Mouse (Mus musculus): ENCODE measurements around the gene Cers4. TPM values are rescaled to one million over a fixed set of nuclear protein-coding genes. Genes with fewer than 3 reads are reported as not detected.
A peak's percentile ranks its signal among the peaks of the same experiment; 100 is the strongest.

Cers4 gene
- 11.0 and 28.3 TPM in 2 replicates for total RNA-seq (2021)
- long read RNA-seq, full-length matches to known transcripts: 11 of 17 reads
- long read RNA-seq, partial matches to known transcripts: 3 of 17 reads
- long read RNA-seq, other reads (novel, unspliced or antisense): 3 of 17 reads

DNA sequence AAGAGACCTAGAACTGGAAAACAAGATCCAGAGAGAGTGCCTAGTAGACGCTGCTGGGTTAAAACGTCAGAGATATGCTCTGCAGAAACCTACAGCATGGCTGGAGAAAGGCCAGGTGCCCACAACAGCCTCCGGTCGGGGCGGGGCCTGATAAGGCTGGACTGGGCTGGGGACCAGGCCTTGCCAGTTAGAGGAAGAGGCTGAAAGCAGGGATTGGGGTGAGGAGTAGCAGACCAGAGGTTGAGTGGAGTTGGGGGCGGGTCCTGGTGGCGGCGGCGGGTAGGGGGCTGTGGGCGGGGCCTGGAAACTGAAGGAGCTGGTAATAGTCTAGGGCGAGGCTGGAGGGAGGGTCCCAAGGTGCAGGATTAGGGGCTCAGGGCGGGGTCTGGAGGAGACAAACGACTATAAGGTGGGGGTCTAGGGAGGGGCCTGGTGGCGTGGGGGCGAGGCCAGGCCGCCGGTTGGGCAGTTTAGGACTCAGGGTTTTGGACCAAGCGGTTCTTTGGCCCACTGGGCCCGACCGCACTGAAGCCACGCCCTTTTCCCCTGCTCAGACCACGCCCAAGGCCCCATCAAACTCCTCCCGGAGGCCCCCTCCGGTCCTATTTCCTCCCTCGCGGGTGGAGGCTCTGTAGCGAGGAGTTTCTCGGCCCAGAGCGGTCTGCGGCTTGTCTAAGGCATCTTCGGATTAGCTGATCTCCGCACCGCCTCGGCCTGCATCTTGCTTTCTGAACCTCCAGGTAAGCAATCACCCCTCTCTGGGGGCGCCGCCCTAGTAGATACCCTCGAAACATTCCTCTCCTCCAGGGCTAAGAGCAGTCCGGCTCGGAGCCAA, at the start of gene Cers4:
TSS of gene Cers4 (plus strand) at position 176 of the 835 bp plus-strand sequence.
- peak; percentile 82 for DNase-seq

DNA sequence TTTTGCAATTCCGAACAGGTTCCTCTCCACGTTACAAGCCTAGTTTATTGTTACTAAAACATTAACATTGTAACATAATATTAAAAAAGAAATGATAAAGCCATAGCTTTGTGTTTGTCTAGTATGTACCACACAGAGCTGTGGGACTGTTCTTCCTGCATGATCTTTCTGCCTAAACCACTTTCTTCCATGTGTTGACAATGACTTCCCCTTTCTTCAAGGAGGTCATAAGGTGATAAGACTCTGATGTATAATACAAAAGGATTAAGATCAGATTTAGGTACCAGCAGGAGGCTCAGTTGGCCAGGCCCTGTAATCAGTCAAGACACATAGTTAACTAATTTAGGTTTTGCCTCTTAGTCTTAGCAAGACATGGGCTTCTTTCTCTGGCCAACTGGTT, 34.7 kb upstream of the Cers4 start:
- no peak for DNase-seq

DNA sequence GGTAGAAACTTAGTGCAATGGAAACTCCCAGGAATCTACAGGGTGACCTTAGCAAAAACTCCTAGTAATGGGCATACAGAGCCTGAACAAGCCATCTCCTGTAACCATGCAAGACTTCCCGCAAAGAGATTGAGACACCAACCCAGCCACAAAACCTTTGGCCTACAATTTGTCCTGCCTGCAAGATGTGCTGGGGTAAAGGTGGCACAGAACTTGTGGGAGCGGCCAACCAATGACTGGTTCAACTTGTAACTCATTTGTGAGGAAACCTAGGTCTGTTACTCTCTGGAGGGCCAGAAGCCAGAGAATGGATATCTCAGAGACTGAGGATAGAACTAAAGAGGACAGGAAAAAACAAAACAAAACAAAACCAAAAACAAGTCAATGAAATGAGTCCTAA, 29.8 kb upstream of the Cers4 start:
- no peak for DNase-seq

DNA sequence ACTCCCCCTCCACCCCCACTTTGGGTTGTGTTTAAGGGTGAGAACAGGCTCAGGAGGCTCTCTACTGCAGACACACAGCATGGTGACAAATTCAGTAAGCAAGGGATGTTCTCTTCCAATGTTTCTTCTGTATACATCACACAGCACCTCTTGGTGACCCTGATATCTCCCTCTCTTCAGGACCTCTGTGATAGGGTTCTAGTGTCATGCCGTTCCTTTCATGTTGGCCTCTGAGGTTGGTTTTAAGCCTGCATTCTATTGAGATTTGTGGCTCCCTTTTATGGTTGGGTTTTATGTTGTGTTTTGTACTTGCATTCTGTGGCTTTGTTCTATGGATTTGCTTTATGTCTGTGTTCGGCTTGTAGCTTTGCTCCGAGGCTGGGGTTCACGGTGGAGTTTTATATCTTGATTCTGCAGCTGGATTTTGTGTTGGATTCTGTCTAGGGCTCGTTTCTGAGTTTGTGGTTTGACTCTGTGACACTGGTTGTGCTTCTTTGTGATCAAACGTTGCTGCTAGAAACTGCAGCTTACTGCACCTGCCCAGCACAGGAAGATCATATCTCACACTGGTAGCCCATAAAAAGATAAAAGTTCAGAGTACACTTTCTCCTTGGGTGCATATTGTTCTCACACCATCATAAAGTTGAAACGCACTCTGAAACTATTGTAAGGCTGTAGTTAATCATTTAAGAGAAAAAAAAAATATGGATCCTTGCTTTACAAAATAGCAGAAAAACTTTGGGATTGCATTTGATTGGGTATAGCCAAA, 18.2 kb upstream of the Cers4 start:
- no peak for DNase-seq

DNA sequence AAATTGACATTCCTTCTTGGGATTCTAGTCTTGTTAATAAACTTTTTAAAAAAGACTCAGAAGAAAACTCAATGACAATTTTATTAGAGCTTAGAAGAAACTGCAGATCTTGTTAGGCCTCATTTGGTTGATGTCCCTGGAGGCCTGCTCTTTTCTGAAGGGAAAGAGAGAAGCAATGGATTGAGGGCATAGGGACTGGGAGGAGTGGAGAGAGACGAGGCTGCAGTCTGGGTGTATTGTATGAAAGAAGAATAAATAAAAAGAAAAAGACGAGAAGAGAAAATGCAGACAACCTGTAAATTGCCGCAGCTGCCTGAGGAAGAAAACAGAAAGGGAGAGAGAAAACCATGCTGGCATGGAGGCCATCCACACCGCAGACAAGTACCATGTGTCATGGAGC, 11.7 kb upstream of the Cers4 start:
- no peak for DNase-seq

DNA sequence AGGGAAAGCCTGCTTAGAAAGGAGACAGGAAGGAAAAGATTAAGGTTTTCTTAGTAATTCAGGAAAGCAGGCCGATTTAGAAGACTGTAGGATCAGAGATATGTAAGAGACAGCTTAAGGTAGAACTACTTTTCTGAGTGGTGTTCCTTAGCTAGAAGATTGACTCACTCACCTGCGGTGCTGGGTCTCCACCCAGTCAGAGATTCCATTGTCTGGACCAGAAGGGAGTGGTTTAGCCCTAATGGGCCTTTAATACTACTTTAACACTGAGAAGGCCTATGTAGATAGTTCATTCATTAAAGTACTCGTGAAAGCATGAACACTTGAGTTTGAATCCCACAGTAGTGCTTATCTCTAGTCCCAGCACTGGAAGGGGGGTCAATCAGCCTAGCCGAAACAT, 11.2 kb upstream of the Cers4 start:
- no peak for DNase-seq

DNA sequence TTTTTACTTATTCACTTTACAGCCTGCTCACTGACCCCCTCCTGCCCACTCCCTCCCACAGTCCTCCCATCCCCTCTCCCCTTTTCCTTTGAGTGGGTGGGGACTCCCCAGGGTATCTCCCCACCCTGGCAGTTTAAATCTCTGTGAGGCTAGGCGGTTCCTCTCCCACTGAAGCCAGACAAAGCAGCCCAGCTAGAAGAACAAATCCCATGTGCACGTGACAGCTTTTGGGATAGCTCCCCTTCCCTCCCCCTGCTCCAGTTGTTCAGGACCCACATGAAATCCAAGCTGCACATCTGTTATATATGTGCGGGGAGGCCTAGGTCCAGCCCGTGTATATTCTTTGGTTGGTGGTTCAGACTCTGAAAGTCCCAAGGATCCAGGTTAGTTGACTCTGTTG, 10.3 kb upstream of the Cers4 start:
- DNase-seq: no peak

DNA sequence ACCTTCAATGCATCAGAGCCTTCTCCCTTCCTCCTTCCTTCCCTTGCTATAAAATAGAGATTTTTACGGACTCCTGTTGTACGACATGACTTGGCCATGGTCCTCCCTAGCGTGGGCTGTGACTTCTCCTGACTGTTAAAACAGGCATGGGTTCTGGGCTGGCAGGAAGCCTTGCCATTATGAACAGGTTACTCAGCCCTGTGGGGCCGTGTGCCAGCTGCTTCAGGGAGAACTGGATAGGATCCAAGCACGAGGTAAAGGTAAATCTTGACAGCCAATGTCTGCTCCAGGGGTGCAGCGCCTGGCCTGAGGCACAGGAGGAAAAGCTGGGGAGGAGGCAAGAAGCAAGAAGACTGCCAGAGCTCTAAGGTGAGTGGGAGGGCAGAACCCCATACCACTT, 9.5 kb upstream of the Cers4 start:
- DNase-seq: no peak

DNA sequence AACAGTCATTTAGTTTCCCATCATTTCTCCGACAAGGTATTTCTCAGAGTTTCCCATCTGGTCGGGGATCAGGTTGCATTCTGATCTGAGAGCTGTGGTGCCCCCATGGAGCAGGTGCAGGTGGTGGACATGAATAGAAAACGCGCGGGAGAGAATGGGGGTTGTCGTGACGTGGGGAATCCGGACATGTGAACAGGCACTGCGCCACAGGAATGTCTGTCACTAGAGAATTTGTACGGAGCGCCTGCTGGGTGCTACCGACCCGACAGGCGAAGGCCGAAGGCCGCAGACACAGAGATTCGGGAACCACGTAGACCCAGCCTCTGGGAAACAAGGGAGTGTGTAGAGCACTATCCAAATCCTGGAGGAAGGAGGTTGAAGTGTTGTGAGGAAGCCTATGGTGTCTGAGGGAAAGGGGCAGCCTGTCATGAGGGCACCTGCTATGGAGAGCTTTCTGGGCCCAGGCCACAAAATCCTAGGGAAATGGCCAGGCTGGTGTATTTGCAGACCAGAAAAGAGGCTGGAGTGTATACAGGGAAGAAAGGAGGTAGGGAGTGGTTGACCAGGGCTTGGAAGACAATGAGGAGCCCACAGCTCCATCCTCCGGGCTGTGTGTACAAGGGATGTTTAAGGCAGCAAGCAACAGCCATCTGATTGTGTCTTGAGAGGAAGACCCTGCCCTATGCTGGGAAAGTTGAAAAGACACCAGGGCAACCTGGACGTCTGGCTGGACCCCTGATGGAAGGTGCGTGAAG, 1.0 kb downstream of the Cers4 start:
- peak; percentile 23 for DNase-seq

DNA sequence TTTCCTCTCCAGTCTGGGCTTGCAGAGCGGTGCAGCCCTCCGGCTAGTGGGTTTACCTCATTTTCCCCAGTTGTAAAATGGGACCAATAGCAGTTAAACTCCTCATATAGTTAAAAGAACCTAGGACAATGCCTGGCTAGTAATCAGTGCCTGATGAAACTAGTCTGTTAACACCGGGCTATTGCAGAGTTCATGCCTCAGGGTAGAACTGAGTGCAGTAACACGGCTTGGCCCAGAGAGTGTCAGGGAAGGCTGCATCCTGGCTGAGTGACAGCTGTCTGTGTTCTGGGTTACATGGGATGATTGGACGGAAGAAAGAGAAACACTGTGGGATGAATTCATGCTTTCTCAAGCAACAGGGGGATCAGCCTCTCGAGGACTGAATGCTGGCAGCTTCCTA, 3.1 kb downstream of the Cers4 start:
- DNase-seq: no peak

DNA sequence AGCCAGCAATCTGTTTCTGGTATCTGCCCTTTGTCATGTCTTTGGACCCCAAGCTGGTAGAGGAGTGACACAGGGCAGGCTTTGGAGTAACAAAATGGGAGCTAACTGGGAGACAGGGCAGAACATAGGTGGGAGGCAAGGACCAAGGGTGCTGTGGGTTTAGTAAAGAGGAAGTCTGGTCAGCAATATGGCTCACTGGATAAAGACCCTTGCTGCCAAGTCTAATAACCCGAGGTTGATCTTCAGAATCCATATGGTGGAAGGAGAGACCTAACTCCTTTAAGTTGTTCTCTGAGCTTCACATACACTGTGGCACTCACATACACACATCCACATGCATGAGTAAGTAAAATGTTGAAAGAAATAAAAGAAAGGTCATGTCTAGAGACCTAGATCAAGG, 4.8 kb downstream of the Cers4 start:
- DNase-seq: no peak

DNA sequence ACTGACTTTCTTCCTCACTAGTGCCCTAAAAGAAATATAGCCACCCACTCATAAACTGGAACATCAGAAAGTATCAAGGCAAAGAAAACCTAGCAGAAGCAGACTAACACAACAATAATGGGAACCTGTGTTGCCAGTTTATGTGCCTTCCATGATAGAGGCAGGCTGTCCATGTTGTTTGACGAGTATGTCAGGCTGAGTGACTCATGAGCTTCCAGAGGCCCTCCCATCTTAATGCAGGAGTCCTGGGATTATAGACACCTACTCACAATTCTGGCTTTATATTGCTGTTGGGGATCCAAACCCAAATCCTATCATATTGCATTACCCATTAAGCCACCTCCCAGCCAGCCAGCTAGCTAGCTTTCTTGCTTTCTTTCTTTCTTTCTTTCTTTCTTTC, 12.5 kb downstream of the Cers4 start:
- DNase-seq: no peak

DNA sequence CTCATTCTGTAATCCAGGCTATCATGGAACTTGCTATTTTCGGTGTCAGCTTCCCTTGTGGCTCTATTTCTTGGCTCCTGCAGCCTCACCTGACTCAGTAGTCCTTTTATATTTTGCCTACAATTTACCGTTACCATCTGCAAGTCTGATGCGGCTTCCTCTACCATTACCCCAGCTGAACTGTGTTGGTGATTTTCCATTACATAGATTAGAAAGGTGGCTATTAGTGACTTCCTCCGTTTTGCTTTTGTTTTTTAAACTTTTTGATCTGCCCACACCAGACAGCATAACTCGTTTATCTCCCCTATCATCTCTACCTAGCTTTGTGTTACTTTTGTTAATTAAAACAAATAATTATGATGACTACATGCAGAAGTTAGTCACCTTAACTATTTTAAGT, 14.7 kb downstream of the Cers4 start:
- no peak for DNase-seq

DNA sequence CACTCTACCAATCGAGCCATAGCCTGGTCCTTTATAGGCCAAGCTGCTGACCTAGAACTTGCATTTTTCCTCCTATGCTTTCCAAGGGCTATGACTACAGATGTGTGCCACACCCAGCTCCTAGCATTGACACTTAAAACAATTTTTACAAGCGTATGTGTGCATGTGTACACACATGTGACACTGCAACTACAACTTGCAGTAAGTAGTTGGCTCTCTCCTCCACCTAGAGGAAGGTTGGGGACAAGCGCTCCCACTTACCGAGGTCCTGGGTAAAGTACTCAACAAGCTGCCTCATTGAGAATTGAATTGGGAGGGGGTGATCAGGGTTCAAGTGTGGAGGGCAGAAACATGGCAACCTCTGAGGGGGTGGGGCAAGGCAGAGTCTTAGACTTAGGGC, 18.0 kb downstream of the Cers4 start:
- DNase-seq: no peak

DNA sequence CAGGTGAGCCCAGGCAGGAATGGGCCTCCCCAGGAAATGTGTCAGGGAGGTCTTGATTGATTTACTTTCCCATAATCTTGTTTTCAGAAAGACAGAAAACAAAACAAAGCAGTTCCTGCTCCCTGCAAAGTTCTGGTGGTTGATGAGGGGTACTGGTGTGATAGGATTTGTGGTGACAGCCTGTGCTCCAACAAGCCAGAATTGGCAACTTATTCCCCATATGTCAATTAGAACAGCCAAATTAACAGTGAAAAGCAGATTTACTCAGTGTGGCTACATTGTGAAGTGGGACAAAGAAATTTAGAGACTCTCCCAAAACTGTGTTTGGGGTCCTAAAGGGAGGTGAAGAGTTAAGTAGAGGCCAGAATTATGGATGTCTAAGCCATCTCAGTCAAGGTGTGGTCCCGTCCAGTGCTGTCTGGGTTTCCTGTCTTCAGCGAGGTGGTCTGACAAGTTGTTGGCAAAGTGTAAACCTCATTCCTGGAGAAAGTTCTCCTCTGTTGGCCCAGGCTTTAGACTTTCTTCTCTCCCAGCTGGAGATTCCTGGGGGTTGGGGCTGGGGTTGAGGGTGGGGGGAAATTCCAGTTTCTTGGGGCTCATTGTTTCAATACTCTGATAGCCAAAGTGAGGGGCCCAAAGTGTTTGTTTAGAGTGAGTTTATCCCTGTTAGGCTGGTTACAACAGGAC, 18.7 kb downstream of the Cers4 start:
- no peak for DNase-seq

DNA sequence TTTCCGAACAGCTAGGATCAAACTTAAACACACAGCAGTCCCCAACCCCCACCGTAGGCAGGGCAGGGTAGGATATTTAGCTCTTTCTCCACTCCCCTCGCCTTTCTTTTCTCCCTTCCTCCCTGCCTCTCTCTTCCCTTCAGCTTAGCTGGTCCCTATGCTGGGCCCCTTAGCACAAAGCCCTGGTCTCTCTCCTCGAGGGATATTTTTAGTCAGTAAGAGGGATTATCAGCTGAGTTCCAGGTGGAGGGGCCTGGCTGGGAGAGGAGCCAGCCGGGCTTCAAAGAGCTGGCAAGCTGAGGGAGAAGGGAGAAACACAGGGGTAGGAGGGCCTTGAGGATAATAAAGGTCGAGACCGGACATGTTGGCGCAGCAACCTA, 19.3 kb downstream of the Cers4 start:
- peak; percentile 34 for DNase-seq

DNA sequence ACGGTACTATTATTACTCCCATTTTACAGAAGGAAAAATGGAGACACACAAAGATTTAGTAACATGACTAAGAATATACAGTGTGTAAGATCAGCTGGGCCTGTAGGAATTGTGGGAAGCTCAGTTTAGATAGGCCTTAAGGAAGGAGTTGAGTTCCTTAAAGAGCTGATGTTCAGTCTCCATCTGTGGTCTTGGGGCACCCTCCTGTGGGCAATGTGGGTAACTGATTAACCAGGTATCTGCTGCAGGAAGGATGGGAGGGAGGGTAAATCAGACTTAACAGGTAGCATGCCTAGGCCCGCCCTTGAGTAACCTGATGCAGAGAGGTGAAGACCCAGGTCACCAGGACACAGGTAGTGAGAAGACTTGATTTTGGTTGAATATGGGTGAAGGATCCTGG, 23.3 kb downstream of the Cers4 start:
- peak; percentile 49 for DNase-seq

DNA sequence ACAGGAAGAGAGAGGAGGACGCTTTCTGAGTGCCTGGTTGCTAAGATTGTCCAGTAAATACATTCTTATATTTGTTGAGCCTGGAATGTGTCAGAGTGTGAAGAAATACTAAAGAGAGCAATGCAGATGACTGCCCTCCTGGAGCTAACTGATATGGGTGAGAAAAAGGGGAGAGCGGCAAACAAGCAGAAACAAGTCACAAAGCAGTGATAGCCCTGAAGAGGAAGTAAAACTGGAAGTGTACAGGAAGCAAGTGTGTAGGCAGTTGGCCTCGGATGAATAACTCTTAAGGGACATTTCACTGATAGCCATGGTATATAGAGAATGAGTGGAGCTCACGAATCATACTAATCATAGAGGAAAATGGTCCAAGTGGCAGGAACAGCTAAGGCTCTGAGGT, 28.6 kb downstream of the Cers4 start:
- DNase-seq: no peak

DNA sequence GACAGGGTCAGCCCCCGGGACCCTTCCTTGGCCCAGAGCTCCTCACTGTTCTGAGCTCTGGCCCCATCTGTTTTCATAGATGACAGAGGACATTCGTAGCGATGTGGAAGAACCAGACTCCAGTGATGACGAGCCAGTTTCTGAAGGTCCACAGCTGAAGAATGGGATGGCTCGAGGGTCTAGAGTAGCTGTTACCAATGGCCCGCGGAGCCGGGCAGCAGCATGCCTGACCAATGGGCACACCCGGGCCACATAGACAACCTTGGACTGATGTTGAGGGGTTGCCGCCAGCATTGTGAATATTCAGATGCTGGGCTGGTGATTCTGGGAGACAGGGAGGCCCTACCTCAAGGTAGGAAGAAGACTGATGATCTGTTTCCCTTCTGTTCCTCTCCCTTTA, 30.7 kb downstream of the Cers4 start:
- no peak for DNase-seq

Data from adrenal gland, postnatal 25 days (tissue).